Mouse (Mus musculus) gastrocnemius, postnatal 25 days (tissue): ENCODE results near the gene Clec3b. TPM values are rescaled to one million over a fixed set of nuclear protein-coding genes. Genes with fewer than 3 reads are reported as not detected.
A peak's percentile ranks its signal among the peaks of the same experiment; 100 is the strongest.

Source experiments
- DNase-seq: peaks from one replicate; pipeline ENCODE4 v3.0.0; 2022
- long read RNA-seq, 2 experiments: library from polyadenylated mRNA; stranded (forward); transcript quantifications; one replicate each; pipeline ENCODE4 v2.0.0; 2021
- total RNA-seq, 2 experiments: library from RNA; stranded (reverse); gene quantifications; 1 replicate in 1 of 2; 2 replicates in 1 of 2; pipeline ENCODE4 v1.2.3; 2021

Clec3b gene
- total RNA-seq = 10 to 100 TPM; 44.1 to 65.2 TPM
- long read RNA-seq, experiment 1, transcript Clec3b-201 (3 exons, 992 nt) = major isoform, 10 of 26 reads
- long read RNA-seq, experiment 1, partial matches to known transcripts = 14 of 26 reads
- long read RNA-seq, experiment 1, other reads (novel, unspliced or antisense) = 2 of 26 reads
- long read RNA-seq, experiment 2, transcript Clec3b-201 (3 exons, 992 nt) = major isoform, 8 of 22 reads
- long read RNA-seq, experiment 2, partial matches to known transcripts = 13 of 22 reads
- long read RNA-seq, experiment 2, other reads (novel, unspliced or antisense) = 1 of 22 reads

DNA sequence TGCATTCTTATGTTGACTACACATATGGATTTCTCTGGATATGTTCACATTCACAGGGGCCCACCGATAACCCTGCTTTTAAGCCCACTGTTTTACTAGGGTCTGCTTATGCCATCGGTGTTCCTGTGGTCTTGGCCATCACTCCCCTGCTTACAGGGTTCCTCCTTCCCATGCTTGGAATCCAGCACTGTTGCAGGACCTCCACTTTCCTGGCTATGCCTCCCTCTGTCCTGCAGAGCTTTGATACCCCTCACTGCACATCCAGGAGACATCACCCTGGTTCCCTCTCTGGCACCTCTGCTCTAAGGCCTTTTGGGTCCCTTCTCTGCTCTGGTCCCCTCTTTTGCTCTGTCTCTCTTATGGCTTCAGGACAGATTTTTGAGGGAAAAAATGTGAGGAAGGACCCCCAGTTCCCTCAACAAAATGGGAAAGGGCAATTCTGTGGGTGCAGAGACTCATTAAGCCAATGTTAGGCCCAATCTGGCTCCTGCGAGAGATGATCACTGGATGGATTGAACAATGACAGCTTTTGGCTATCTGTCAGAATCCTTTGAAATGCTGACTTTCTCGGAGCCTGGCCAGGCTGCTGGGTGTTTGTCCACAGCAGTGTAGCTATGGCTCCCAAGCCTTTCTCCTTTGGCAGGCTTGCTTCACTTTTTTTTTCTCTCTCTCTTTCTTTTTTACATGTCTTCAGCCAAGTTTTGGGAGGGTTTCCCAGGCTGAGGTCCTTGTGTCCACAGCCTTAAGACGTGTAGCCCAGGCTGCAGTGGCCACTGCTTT lies at the start of gene Clec3b:
Gene Clec3b, plus strand, starts transcription at position 706 of the 780 bp plus-strand sequence.
- peak; percentile 68 for DNase-seq

GRCm38 (mm10) chr9:123103425-123103824 lies 47.3 kb upstream of the Clec3b start:
- no peak for DNase-seq

DNA sequence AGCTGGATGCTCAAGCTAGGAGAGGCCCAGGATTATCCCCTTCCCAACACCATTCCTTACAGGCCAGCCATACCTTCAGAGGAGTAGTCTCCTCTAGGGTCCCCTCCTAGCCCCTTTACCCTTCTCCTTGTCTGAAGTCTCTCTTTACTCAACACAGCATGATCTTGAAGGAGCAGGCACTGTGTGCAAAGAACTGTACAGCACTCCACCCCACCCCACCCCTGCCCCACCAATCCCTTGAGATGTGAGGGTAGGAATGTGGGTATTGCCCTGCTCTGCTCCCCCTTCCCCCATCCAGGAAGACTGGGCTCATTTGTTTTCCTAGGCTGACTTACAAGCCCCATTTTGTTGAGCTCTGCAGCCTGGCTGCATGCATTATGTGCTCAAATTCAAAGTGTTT lies 46.4 kb upstream of the Clec3b start:
- DNase-seq = no peak

GRCm38 (mm10) chr9:123107186-123107585 lies 43.6 kb upstream of the Clec3b start:
- DNase-seq = no peak

DNA sequence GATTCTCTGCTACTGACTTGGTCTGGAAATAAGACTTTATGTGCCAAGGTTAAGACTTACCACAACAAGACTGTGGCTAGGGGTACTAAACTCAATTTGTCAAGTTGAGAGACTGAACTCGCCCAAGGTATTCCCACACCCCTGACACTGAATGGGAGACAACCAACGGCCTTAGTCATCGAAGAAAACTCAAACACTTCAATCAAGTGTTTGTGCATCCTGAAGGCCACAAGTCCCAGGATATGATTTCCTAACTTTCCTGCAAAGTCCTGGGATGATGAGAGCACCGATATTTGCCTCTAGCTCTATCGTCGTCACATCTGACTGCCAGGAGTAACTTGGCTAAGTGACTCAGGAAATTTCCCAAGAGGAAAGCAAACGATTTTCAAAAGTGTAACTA lies 41.6 kb upstream of the Clec3b start:
- DNase-seq = no peak

DNA sequence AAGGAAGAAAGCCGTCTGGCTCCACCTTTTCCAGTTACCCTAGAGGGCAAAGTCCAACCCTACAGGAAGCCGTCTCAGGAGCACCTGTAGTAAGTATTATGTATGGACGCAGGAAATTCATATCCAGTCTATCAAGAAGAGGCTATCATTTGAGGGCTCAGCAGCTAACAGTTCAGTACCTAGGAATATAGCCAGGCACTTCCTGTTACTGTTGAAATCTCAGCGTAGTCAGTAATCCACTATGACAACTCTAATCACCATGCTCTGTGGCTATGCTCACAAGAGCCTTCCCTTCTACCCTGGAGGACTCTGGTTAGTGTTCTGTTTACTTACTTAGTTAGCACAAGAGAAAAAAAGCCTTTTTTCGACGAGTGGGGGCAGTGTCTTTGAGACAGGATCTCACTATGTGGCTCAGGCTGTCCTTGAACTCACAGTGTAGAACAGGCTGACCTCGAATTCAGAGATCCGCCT lies 39.0 kb upstream of the Clec3b start:
- no peak for DNase-seq

DNA sequence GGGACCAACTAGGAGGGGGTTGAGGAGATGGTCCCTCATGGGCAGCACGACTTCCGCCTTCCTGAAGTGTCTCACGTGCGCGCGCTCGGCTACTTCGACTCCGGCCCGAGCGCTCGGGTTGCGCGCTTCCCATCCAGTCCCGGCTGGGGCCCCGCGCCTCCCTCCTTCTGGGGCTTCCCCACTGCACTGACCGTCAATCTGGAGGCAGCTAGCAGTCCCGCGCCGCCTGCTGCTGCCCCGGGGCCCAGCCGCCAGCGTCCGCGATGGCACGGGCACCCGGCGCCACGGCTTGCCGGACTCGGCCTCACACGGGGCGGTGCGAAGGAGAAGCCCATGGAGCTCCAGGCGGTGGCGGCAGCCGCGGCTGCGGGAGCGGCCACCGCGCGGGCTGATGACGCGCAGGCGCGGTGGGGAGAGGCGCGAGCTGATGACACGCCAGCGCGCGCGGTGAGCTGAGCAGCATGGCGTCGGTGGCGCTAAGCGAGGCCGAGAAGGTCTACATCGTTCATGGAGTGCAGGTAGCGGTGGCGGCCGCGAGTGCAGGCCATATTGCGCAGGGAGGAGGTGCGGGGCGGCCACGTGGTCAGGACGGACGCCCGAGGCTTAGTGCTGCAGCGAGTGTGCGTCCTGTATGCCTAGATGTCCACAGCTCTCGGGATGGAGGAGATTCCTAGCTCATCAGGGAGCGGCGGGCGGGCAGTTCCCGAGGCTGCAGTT lies 37.8 kb upstream of the Clec3b start, which contains the start of the genes Zdhhc3 and Exosc7:
Gene Zdhhc3, minus strand, starts transcription at position 401 of the 717 bp plus-strand sequence.
Gene Exosc7, plus strand, starts transcription at position 411 of the 717 bp plus-strand sequence.
- peak; percentile 85 for DNase-seq

- no peak for DNase-seq
Measured at GRCm38 (mm10) chr9:123113931-123114330, 36.8 kb upstream of the Clec3b start.

DNA sequence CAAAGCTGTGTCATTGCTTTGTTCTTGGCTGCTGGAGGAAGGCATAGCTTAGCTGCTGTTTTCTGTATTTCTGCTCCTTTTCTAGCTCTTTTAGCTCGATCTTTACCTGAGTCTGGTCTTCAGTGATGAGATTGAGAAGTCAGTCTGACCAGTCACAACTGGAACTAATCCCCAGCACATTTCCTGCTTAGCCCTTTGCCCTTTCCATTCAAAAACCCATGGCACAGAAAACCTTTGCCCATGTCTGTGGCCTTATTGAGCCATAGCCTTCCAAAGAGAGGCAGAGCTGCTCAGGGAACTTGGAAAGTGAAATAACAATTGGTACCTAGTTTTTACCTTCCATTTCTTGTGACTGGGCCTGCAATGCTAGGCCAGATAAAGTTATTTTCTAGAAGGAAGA lies 35.2 kb upstream of the Clec3b start:
- no peak for DNase-seq

- DNase-seq = no peak
Measured at GRCm38 (mm10) chr9:123123017-123123416, 27.7 kb upstream of the Clec3b start.

- no peak for DNase-seq
Measured at GRCm38 (mm10) chr9:123123571-123124412, 27.0 kb upstream of the Clec3b start.

DNA sequence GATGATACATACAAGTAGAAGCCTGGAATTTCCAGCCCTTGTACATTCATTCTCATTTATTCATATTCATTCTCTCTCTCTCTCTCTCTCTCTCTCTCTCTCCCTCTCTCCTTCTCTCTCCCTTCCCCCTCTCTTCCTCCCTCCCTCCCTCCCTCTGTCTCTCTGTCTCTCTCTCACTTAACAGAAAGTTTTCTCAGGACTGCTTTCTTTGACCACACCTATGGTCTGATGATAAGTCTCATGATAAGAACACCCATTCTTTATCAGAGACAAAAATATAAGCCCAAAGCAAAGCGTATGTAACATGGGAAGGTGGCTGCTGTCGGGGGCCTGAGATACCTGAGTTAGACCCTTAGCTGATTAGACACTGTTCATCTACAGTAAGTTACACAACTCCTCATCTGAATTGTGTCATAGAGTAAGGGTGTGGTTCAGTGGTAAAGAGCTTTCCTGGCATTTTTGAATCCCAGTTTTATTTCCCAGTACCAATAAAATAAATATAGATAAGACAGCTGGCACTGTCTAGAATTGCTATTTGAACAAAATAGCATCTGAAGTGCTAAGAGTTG lies 26.2 kb upstream of the Clec3b start:
- DNase-seq = no peak

GRCm38 (mm10) chr9:123127663-123128062 lies 23.1 kb upstream of the Clec3b start:
- DNase-seq = no peak

DNA sequence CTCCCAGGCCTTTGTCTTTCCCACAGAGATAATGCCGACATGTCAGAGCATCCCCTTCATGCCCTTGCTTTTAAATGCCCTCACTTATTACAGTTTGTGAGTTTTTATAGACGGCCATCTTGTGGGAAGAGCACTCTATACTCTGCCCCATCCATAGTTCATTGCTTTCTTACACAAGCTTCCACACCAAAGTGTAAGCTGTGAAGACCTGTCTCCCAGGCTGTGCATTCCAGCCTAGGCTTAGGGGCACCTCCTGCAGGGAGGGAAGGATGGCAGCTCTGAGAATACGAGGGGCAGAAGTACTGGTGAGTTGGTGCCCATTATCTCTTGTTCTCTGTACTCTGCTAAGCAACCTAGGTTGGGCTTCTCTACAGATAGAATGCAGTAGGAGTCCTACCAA lies 17.8 kb upstream of the Clec3b start:
- DNase-seq = no peak

GRCm38 (mm10) chr9:123136953-123137682 lies 13.6 kb upstream of the Clec3b start:
- DNase-seq = peak; percentile 46

DNA sequence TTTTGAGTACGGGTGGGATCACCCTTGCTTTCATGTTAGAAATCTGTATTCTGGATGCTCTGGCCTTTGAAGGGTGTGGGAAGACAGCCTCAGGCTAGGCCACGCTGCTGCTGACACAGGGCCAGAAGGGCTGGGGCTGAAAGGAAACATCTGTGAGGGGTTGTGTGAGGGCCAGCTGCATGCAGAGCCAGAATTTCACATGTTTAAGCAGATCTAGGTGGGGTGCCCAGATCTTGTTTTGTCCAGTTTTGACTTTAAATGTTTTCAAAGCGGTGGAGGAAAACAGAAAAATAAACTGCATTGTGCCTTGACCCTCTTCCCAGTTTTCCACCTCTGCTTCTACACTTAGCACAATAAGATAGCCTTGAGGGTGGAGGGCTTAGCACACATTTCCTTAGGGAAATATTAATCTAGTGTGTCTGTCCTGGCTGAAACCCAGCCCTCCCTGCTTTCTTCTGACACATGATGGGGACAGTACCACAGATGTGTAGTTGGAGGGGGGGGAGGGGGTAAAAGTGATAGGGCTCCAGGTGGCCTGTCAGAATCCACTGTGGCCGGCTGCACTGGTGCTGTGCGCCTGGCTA lies 11.8 kb upstream of the Clec3b start:
- DNase-seq = peak; percentile 81

- DNase-seq = no peak
Measured at GRCm38 (mm10) chr9:123139887-123140614, 10.7 kb upstream of the Clec3b start.

- DNase-seq = peak; percentile 70
Measured at GRCm38 (mm10) chr9:123148430-123148829, 2.3 kb upstream of the Clec3b start.

DNA sequence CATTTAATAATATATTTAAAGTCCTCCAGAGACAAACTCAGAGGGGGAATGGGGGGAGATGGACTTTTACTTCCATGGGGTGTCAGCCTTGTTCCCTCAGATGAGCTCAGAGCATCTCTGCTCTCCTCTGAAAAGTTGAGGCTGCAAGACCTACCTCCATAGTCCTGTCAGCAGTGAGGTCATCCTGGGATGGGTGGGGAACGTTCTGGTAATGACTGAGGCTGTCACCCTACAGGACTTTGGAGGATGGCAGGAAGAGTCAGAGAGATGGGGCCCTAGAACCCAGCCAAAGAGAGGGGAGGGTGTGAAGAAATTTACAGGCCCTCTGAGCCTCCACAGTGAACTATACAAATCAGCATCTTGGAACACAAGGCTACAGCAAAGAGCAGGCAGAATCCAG lies 815 bp downstream of the Clec3b start:
- DNase-seq = peak; percentile 58
